Mouse (Mus musculus) adrenal gland, postnatal 25 days (tissue): ENCODE results near the gene Tlnrd1. TPM values are rescaled to one million over a fixed set of nuclear protein-coding genes. Genes with fewer than 3 reads are reported as not detected.

ENCODE experiments used
- DNase-seq: peaks from one replicate; pipeline ENCODE4 v3.0.0; 2021; ENCODE audit warnings: mixed read lengths
- total RNA-seq: library from RNA; stranded (reverse); gene quantifications from 2 replicates; pipeline ENCODE4 v1.2.3, GENCODE M21; 2021

Tlnrd1 gene
- total RNA-seq, 1 experiment from 2014 or later: 17.4 TPM

DNA sequence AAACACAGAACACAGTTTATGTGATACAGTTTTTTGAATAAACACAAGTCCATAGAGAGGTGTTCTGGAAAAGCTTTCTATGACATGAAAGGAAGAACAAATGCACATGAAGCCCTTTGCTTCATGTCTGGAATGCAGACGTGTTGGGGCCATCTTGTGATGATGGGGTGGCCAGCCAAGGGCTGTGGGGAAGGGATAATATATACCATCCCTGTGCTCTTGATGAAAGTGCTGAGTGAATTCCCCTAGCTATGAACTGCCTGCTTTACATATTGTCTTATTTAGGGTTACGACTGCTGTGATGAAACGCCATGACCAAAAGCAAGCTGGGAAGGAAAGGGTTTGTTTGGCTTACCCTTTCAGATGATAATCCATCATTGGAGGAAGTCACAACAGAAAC is 39.3 kb downstream of the Tlnrd1 start:
- no peak for DNase-seq

DNA sequence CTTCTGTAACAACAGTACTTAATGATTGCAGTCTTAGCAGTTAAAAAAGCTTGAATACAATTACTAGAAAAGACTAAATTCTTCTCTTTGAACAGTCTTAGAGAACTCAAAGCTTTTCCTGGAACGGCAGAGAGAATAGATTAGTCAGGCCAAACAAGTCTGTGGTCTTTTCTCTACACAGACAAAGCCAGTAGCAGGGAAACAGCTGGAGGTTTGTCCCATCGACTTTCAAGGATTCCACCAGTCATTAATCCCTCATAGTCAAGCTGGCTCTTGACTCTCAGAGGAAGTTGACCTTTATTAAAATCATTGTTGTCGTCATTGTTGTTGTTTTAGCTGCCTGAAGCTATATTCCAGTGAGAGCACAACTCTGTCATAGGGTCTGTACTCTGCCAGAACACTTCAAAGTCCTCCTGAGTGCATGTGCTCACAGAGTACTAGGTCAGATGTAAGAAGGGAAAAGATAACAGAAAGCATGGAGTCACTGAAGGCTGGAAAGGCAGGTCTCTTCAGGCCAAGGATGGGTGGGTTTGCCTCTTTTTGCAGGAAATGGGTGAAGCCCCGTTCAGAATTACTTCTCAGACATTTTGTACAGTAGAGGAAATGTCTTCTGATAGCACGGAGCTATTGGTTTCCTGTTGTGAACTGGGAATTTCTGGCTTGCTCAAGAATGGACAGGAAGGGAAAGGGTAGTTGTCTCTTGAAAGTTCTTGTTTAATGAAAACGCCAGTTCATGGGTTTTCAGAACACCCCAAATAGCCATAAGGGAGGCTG is 41.4 kb downstream of the Tlnrd1 start:
- DNase-seq: no peak

GRCm38 (mm10) chr7:83840076-83840475 is 44.0 kb downstream of the Tlnrd1 start:
- DNase-seq: no peak

DNA sequence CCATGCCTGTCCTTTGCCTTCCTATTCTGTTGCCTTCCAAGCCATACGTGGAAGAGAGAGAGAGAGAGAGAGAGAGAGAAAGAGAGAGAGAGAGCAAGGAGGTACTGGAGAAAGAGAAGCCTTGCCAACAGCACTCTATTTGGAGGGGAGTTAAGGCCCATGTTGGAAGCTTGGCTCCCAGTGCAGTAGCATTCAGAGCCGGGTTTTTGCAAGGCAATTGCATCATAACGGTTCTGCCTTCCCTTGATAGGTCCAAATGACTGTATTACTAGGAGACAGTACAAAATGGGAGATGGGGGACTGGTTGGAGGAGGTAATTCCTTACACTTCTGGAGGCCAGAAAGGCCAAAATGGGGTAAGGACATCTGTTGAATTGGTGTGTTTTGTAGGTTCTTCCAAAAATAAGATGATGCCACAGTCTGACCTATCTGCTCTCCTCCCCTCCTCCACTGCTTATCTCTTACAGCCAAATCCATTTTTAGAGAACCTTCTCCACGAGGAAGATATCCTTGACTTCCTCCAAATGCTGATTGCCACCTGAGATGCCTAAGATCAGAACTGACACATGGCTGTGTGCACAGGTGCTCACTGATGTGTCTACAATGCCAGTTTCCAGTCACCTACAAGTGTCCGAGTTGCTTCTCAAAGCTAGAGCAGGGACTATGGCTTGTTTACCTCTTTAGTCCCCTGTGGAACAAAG is 45.4 kb downstream of the Tlnrd1 start:
- no peak for DNase-seq

Other genes with a start within 250 kb of the Tlnrd1 start
- gene Il16, start 138.6 kb downstream of the Tlnrd1 start, total RNA-seq: 5.0 and 5.2 TPM in 2 replicates
- 0.46 TPM in 1 of 2 replicates, not detected in the other for gene Cfap161, start 89.4 kb downstream of the Tlnrd1 start, total RNA-seq
- gene Mesd, start 161 bp upstream of the Tlnrd1 start, total RNA-seq: 80.6 and 96.9 TPM in 2 replicates
- 1.5 and 1.6 TPM in 2 replicates for gene Cemip, start 202.2 kb upstream of the Tlnrd1 start, total RNA-seq